Mouse (Mus musculus): ENCODE data around the gene Rsph10b. TPM values are rescaled to one million over a fixed set of nuclear protein-coding genes. Genes with fewer than 3 reads are reported as not detected.

Gene Rsph10b
- polyA plus RNA-seq, 1 experiment = not detected

GRCm38 (mm10) chr5:143959551-143959950 lies 26.7 kb downstream of the Rsph10b start:
- no peak overlapping the region for H3K4me3 ChIP-seq
- no peak overlapping the region for H3K4me2 ChIP-seq (ENCODE audit: low read depth)
- no peaks in the 10 kb centered on the region for H3K79me2 ChIP-seq (ENCODE audit: control insufficient read depth, insufficient read depth)
- H3ac ChIP-seq (ENCODE audit: control insufficient read depth, insufficient read length) = no peak overlapping the region
- peaks cover 28% of the 10 kb centered on the region for H3K27me3 ChIP-seq (ENCODE audit: control insufficient read depth, insufficient read depth, insufficient read length)
- no peaks in the 10 kb centered on the region for H3K36me3 ChIP-seq (ENCODE audit: control insufficient read depth, insufficient read depth)
- TF ChIP-seq POLR2A (IDR thresholded peaks at IDR 0.05; ENCODE audit: insufficient read length, low read depth) (no peak), CEBPB (IDR thresholded peaks at IDR 0.05; ENCODE audit: insufficient read depth, poor library complexity, severe bottlenecking) (no peak), MAX (IDR thresholded peaks at IDR 0.05; ENCODE audit: low read depth) (no peak), TCF12 (IDR thresholded peaks at IDR 0.05; ENCODE audit: insufficient read depth, poor library complexity, severe bottlenecking) (no peak), MYOD1 (IDR thresholded peaks at IDR 0.05; ENCODE audit: control insufficient read depth in 1 of 3, insufficient read length in 2 of 3, low read depth in 2 of 3) (no peak), E2F4 (IDR thresholded peaks at IDR 0.05; ENCODE audit: insufficient read depth) (no peak), SRF (IDR thresholded peaks at IDR 0.05; ENCODE audit: control insufficient read depth, insufficient read length, low read depth) (no peak), USF1 (IDR thresholded peaks at IDR 0.05; ENCODE audit: low read depth) (no peak), TCF3 (IDR thresholded peaks at IDR 0.05; ENCODE audit: insufficient read length, low read depth) (no peak), POLR2AphosphoS2 (IDR thresholded peaks at IDR 0.05; ENCODE audit: insufficient read length, low read depth) (no peak), REST (IDR thresholded peaks at IDR 0.05; ENCODE audit: insufficient read depth, insufficient read length) (no peak), MYOG (IDR thresholded peaks at IDR 0.05; ENCODE audit: control insufficient read depth in 1 of 3, insufficient read depth in 1 of 3, insufficient read length in 2 of 3, low read depth in 2 of 3) (no peak)

DNA sequence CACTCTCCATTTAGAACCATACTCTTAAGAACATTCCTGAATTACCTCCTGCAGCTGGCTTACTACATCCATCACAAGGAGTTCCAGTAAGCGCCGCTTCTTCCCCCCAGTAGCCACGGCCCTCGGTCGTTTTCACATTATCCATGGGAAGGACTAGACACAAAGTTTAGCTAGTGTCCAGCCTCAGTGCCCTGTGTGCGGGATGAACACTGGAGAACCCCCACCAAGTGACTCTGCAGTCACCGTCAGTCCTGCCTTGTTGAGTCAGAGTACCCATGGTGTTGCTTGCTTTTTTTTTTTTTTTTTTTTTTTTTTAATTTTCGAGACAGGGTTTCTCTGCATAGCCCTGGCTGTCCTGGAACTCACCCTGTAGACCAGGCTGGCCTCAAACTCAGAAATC lies 28.3 kb downstream of the Rsph10b start:
- Histone ChIP-seq H3ac (ENCODE audit: control insufficient read depth, insufficient read length) (no peak overlapping the region), H3K79me2 (ENCODE audit: control insufficient read depth, insufficient read depth) (no peaks in the 10 kb centered on the region), H3K4me2 (ENCODE audit: low read depth) (no peak overlapping the region), H3K36me3 (ENCODE audit: control insufficient read depth, insufficient read depth) (no peaks in the 10 kb centered on the region), H3K27me3 (ENCODE audit: control insufficient read depth, insufficient read depth, insufficient read length) (peaks cover 28% of the 10 kb centered on the region), H3K4me3 (no peak overlapping the region)
- TF ChIP-seq REST (IDR thresholded peaks at IDR 0.05; ENCODE audit: insufficient read depth, insufficient read length) = no peak
- no peak for TF ChIP-seq TCF3 (IDR thresholded peaks at IDR 0.05; ENCODE audit: insufficient read length, low read depth)
- TF ChIP-seq USF1 (IDR thresholded peaks at IDR 0.05; ENCODE audit: low read depth) = no peak
- TF ChIP-seq TCF12 (IDR thresholded peaks at IDR 0.05; ENCODE audit: insufficient read depth, poor library complexity, severe bottlenecking) = no peak
- no peak for TF ChIP-seq MYOD1 (IDR thresholded peaks at IDR 0.05; ENCODE audit: control insufficient read depth in 1 of 3, insufficient read length in 2 of 3, low read depth in 2 of 3)
- no peak for TF ChIP-seq POLR2AphosphoS2 (IDR thresholded peaks at IDR 0.05; ENCODE audit: insufficient read length, low read depth)
- TF ChIP-seq MAX (IDR thresholded peaks at IDR 0.05; ENCODE audit: low read depth) = no peak
- no peak for TF ChIP-seq POLR2A (IDR thresholded peaks at IDR 0.05; ENCODE audit: insufficient read length, low read depth)
- no peak for TF ChIP-seq E2F4 (IDR thresholded peaks at IDR 0.05; ENCODE audit: insufficient read depth)
- TF ChIP-seq MYOG (IDR thresholded peaks at IDR 0.05; ENCODE audit: control insufficient read depth in 1 of 3, insufficient read depth in 1 of 3, insufficient read length in 2 of 3, low read depth in 2 of 3) = no peak
- TF ChIP-seq SRF (IDR thresholded peaks at IDR 0.05; ENCODE audit: control insufficient read depth, insufficient read length, low read depth) = no peak
- no peak for TF ChIP-seq CEBPB (IDR thresholded peaks at IDR 0.05; ENCODE audit: insufficient read depth, poor library complexity, severe bottlenecking)

GRCm38 (mm10) chr5:143965586-143966345 lies 32.9 kb downstream of the Rsph10b start:
- H3K79me2 ChIP-seq (ENCODE audit: control insufficient read depth, insufficient read depth) = no peaks in the 10 kb centered on the region
- H3ac ChIP-seq (ENCODE audit: control insufficient read depth, insufficient read length) = no peak overlapping the region
- H3K27me3 ChIP-seq (ENCODE audit: control insufficient read depth, insufficient read depth, insufficient read length) = peaks cover 22% of the 10 kb centered on the region
- no peak overlapping the region for H3K4me2 ChIP-seq (ENCODE audit: low read depth)
- no peak overlapping the region for H3K4me3 ChIP-seq
- no peak for TF ChIP-seq MAX (IDR thresholded peaks at IDR 0.05; ENCODE audit: low read depth)
- no peak for TF ChIP-seq POLR2AphosphoS2 (IDR thresholded peaks at IDR 0.05; ENCODE audit: insufficient read length, low read depth)
- no peak for TF ChIP-seq E2F4 (IDR thresholded peaks at IDR 0.05; ENCODE audit: insufficient read depth)
- TF ChIP-seq MYOD1 (IDR thresholded peaks at IDR 0.05; ENCODE audit: control insufficient read depth in 1 of 3, insufficient read length in 2 of 3, low read depth in 2 of 3) = peak in 1 of 3 experiments; percentile 44
- H3K36me3 ChIP-seq (ENCODE audit: control insufficient read depth, insufficient read depth) = no peaks in the 10 kb centered on the region

- Histone ChIP-seq H3K4me2 (ENCODE audit: low read depth) (no peak overlapping the region), H3K79me2 (ENCODE audit: control insufficient read depth, insufficient read depth) (no peaks in the 10 kb centered on the region), H3K27me3 (ENCODE audit: control insufficient read depth, insufficient read depth, insufficient read length) (peaks cover 15% of the 10 kb centered on the region), H3K36me3 (ENCODE audit: control insufficient read depth, insufficient read depth) (no peaks in the 10 kb centered on the region), H3ac (ENCODE audit: control insufficient read depth, insufficient read length) (no peak overlapping the region), H3K4me3 (no peak overlapping the region)
- TF ChIP-seq TCF12 (IDR thresholded peaks at IDR 0.05; ENCODE audit: insufficient read depth, poor library complexity, severe bottlenecking) = no peak
- TF ChIP-seq POLR2AphosphoS2 (IDR thresholded peaks at IDR 0.05; ENCODE audit: insufficient read length, low read depth) = no peak
- TF ChIP-seq E2F4 (IDR thresholded peaks at IDR 0.05; ENCODE audit: insufficient read depth) = no peak
- TF ChIP-seq MAX (IDR thresholded peaks at IDR 0.05; ENCODE audit: low read depth) = no peak
- no peak for TF ChIP-seq TCF3 (IDR thresholded peaks at IDR 0.05; ENCODE audit: insufficient read length, low read depth)
- no peak for TF ChIP-seq CEBPB (IDR thresholded peaks at IDR 0.05; ENCODE audit: insufficient read depth, poor library complexity, severe bottlenecking)
- TF ChIP-seq MYOD1 (IDR thresholded peaks at IDR 0.05; ENCODE audit: control insufficient read depth in 1 of 3, insufficient read length in 2 of 3, low read depth in 2 of 3) = no peak
- no peak for TF ChIP-seq MYOG (IDR thresholded peaks at IDR 0.05; ENCODE audit: control insufficient read depth in 1 of 3, insufficient read depth in 1 of 3, insufficient read length in 2 of 3, low read depth in 2 of 3)
- no peak for TF ChIP-seq SRF (IDR thresholded peaks at IDR 0.05; ENCODE audit: control insufficient read depth, insufficient read length, low read depth)
- no peak for TF ChIP-seq POLR2A (IDR thresholded peaks at IDR 0.05; ENCODE audit: insufficient read length, low read depth)
- TF ChIP-seq REST (IDR thresholded peaks at IDR 0.05; ENCODE audit: insufficient read depth, insufficient read length) = no peak
- TF ChIP-seq USF1 (IDR thresholded peaks at IDR 0.05; ENCODE audit: low read depth) = no peak
Observed at GRCm38 (mm10) chr5:143966671-143967070, 33.8 kb downstream of the Rsph10b start.

Measured in myocyte (in vitro differentiated cells).